Mouse (Mus musculus): ENCODE measurements around the gene Zmym1. TPM values are rescaled to one million over a fixed set of nuclear protein-coding genes. Genes with fewer than 3 reads are reported as not detected.

Gene Zmym1
- total RNA-seq (2023) = 11.4 to 17.4 TPM (median 14.5 TPM) in 4 replicates

DNA sequence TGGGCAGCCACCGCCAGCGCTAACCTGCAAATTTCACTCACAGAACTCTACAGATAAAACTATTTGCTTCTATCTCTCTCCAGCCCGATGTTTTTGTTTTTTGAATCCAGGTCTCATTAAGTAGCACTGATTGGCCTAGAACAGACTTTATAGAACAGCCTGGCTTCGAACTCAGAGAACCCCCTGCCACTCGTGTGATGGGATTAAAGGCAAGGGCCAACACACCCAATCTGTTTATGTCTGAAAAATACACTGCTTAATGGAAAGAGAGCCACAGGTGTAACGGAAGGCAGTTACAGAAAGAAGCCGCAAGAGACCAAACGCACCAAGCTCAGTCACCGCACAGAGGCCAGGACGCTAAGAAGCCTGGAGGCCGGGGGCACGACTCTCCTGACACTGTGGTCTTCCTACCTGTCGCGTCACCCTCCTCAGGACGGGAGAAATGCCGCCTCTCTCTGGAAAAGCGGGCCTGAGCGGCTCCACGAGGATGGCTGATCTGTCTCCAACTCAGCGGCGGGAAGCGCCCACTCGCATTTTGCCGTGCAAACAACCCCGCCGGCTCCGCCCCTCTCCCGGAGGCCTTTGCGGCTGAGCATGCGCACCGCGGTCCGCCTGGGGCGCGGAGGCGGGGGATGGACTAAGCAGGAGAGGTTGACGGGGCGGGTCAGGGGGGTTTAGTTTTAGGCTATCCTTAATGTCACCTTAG, at the start of gene Zmym1:
Zmym1 (minus strand) TSS at position 568 of the 706 bp plus-strand sequence.

DNA sequence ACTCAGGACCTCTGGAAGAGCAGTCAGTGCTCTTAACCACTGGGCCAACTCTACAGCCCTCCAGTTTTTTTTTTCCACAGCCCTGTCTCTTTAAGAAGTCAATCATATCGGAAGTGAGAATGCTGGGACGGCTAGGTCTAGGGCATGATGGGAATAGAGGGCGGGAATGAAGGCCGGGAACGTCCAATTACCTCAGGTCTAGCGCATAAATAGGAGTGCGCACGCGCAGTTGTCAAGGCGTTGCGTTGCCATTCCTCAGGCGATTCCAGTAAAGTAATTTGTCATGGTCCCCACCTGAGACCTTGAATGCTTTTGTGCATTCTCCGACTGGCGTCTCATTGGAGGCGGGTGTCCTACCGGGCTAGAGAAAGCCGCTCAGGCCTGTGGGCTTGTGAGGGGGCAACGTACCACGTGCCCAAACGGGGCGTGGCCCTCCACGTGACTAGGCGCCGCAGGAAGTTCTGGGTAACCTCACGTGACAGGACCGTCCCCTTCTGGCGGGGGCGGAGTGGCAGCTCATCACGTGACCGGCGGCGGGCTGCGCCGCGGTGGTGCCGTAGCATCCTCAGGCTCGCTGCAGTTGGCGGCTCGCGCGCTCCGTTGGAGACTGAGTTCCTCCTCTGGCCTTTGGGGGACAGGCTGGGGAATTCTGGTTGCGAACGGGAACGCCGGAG, 16.1 kb upstream of the Zmym1 start, which contains the start of gene Zmym6:
Zmym6 (plus strand) TSS at position 509 of the 674 bp plus-strand sequence.

DNA sequence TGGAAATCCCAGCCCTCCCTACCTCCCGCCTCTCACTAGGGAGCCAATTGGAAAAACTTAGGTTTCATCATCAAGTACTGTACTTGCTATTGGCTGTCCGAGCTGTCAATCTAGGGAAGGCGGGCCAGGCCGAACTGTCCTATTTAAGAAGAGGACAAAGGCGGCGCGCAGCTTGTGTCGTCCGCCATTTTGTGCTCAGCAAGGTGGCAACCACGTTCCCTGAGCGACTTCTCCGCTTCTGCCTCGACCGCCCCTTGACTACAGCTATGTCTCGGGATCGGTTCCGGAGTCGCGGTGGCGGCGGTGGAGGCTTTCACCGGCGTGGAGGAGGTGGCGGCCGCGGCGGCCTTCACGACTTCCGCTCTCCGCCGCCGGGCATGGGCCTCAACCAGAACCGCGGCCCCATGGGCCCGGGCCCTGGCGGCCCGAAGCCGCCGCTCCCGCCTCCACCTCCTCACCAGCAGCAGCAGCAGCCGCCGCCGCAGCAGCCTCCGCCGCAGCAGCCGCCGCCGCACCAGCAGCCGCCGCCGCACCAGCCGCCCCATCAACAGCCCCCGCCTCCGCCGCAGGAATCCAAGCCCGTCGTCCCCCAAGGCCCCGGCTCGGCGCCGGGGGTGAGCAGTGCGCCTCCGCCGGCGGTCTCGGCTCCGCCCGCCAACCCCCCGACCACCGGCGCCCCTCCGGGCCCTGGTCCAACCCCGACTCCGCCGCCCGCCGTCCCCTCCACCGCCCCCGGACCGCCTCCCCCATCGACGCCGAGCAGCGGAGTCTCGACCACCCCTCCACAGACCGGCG, 39.6 kb downstream of the Zmym1 start, which contains the start of gene Sfpq:
Sfpq (plus strand) TSS at position 174 of the 795 bp plus-strand sequence.

Other genes with a start within 250 kb of the Zmym1 start
- 49.7 to 61.0 TPM (median 52.7 TPM) in 4 replicates for gene Zmym4, start 93.0 kb downstream of the Zmym1 start, total RNA-seq (2023)
- gene Sfpq, start 39.8 kb downstream of the Zmym1 start, total RNA-seq (2023) = 909 to 980 TPM (median 975 TPM) in 4 replicates
- 24.1 to 34.9 TPM (median 29.3 TPM) in 4 replicates for gene Zmym6, start 16.2 kb upstream of the Zmym1 start, total RNA-seq (2023)
- gene Tmem35b, start 62.5 kb upstream of the Zmym1 start, total RNA-seq (2023) = 6.9 to 9.3 TPM (median 7.7 TPM) in 4 replicates
- gene Dlgap3, start 108.1 kb upstream of the Zmym1 start, total RNA-seq (2023) = 0.42 to 1.5 TPM (median 0.82 TPM) in 4 replicates
- gene Smim12, start 182.6 kb upstream of the Zmym1 start, total RNA-seq (2023) = 18.9 to 22.4 TPM (median 21.8 TPM) in 4 replicates